Mouse (Mus musculus) retina, postnatal 1 day (tissue): Measurements from ENCODE around the gene Slc5a11.
A peak's percentile ranks its signal among the peaks of the same experiment; 100 is the strongest.

Source experiments
- DNase-seq: peaks from one replicate; pipeline ENCODE4 v3.0.0-alpha.2; 2012

Gene Slc5a11

DNA sequence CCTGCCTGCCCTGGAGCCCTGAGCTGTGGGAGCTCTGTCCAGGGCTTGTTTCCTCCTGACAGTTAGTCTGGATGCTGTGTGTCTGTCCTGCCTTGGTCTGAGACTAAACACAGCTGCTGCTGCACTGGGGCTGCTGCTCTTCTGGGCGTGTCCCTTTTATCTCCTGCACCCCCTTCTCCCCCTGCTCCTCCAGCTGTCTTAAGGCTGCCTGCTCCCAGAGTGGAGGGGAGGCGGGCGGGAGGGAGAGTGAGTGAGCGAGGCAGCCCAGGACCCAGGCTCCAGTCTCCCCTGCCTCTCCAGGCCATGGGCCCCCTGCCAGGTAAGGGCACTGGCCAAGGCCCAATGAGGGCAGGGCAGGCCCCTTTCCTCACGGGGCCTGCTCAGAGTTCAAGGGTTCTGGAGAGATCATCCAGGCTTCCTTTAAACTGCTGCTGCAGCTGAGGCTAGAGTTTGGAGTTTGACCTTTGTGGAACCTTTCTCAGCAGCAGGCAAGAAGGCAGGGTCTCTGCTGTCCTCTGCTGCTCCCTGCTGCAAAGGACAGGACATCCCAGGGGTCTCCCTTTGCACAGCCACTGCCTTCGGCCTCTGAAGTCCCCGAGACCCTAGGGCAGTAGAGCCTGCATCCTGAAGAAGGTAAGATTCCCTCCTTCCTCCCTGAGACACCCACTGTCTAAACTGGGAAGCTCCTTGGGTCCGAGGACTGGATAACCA lies at the start of gene Slc5a11:
Gene Slc5a11, plus strand, starts transcription at position 416 of the 711 bp plus-strand sequence.
- peak; percentile 47 for DNase-seq

DNA sequence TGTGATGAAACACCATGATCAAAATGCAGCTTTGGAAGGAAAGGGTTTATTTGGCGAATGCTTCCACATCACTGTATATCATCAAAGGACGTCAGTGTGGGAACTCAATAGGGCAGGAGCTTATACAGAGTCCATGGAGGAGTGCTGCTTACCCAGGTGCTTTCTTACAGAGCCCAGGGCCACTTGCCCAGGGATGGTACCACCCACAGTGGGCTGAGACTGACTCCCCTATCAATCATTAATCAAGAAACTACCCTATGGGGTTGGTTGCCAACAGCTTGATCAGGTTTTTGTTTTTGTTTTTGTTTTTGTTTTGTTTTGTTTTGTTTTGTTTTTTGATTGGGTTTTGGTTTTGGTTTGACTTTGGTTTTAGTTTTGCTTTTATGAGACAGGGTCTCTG lies 47.1 kb upstream of the Slc5a11 start:
- DNase-seq: no peak

DNA sequence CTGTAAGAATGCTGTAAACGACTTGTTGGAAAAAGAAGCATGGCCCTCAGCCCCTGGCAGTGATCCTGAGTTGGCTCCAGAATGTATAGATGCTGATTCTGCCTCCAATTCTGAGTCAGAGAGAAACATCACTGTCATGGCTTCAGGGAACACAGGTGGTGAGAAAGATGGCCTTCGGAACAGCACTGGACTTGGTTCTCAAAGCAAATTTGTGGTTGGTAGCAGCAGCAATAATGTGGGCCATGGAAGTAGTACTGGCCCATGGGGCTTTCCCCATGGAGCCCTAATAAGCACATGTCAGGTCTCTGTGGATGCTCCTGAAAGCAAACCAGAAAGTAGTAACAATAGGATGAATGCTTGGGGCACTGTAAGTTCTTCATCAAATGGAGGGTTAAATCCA lies 45.0 kb upstream of the Slc5a11 start:
- DNase-seq: no peak

DNA sequence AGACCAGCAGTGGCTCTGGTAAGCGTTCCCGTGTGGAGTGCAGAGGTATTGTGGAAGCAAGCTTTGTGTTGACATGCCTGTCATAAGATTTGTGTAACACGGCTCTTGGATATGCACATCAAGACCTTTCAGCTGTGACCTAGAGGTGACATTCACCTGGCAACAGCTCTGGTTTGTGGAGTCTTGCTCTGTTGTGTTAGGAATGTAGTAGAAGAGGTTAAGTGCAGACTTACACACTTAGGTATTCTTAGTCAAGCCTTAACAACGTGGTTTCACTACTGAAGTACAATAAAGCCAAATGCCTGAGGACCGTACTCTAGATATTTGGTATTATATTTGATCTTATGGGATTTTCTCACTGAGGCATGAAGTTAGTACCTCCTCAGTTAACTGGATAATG lies 42.5 kb upstream of the Slc5a11 start:
- DNase-seq: no peak

DNA sequence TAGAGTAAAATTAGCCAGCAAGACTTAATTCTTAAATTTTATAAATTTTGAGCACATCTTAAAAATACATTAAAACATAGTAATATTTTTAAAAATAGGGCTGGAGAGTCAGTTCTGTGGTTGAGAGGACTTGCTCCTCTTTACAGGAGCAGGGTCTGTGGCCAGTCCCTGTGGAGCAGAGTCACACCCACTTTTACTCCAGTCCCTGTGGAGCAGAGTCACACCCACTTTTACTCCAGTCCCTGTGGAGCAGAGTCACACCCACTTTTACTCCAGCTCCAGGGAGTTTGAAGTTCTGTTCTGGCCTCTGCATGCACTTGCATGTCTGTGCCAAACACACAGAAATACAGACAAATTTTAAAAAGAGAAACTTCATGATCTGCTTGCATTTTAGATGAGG lies 37.4 kb upstream of the Slc5a11 start:
- DNase-seq: no peak

DNA sequence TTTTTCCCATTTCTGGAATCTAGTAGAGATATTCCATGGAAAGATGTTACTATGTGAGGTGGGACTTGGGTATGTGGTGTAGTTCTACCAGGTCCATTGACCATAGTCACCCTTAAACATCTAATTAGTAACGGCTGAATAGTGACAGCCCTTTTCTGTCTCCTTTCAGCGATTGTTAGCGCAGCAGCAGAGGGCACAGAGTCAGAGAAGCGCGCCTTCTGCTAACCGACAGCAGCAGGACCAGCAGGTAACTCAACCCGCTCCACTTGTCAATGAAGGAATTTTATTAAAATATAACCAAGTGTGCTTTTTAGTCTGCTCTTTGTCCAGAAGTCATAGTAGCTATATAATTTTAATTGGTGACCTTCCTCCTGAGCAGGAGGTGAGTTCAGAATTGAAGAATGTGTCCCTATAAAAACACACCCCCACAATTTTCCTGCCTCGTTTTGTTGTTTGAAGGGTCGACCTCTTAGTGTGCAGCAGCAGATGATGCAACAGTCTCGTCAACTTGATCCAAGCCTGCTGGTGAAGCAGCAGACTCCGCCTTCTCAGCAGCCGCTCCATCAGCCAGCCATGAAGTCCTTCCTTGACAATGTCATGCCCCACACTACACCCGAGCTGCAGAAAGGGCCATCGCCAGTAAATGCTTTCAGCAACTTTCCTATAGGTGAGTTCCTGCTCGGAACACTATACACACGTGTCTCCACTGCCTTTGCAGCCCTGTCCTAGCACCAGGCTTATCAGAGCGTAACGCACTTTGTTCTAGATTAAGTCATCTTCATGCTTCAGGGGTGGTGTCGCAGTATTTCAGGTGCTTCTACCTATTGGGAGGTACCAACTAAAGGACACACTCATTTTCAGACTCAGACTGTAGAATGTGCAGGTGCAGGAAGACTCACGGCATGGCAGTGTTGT lies 32.5 kb upstream of the Slc5a11 start:
- DNase-seq: no peak

DNA sequence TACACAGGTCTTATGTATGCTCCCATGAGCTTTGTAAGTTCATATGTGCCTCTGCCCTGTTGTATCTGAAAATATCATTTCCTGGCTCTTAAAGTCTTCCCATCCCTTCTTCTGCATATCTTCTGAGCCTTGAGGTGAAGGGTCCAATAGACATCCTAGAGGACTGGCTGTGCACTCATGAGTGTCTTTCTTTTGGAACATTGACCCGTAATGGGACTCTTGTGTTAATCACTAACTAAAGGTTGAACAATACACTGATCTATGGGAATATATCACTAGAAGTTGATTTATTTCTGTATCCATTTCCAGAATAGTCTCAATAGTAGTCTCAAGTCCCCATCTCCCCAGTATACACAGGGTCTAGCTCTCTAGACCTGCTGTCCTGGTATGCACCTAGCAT lies 29.7 kb upstream of the Slc5a11 start:
- DNase-seq: no peak

DNA sequence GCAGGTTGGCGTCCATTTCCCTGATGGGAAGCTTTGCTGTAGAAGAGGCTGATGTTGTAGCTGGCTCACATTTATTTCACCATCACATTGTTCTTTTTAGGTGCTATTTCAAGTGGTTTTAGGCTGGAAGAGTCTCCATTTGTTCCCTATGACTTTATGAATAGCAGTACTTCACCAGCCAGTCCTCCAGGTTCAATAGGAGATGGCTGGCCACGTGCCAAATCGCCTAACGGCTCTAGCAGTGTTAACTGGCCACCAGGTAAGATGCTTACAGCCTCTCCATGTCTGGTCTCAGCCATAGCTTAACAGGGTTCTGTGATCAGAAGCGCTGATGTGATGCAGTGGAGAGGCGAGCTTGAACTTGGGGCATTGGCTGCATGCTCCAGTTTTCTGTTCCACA lies 28.1 kb upstream of the Slc5a11 start:
- DNase-seq: no peak

DNA sequence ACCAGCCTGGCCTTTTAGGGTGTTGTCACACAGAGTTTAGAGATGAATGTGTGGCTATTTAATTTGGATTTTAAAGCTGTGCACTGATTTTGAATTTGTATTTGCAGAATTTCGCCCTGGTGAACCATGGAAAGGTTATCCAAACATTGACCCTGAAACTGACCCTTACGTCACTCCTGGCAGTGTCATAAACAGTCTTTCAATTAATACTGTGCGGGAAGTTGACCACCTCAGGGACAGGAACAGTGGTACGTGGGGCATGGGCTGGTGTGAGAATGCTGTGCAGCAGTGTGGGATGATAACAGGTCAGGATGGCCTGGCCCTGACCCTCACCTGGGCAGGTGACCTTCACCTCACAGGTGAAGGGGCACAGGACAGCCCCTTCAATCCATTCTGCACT lies 27.3 kb upstream of the Slc5a11 start:
- no peak for DNase-seq

DNA sequence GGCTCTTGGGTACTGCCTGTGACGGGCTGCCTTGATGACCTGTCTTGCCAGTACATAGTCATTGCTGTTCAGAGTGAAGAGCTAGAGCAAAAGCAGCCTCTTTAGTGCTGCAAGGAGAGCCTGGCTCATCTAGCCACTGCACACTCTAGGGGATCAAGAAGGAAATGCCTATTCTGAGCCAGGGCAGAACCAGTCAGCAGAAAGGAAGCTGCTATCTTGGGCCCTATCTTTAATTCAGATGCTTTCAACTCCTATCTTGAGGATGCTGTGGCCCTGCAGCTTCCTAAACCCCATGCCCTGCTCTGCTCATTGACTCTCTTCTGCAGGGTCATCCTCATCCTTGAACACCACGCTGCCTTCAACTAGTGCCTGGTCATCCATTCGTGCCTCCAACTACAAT lies 26.1 kb upstream of the Slc5a11 start:
- DNase-seq: no peak

DNA sequence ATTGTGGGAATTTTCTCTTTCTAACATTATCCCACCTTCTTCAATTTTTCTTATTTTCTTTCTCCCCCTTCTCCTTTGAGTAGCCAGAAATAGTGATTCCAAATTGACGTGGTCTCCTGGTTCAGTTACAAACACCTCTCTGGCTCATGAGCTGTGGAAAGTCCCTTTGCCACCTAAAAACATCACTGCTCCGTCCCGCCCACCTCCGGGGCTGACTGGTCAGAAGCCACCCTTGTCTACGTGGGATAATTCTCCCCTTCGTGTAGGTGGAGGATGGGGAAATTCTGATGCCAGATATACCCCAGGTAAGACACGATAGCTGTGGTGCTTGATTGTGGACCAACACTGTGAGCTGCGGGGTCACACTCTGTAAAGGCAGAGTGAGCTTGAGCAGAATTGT lies 24.8 kb upstream of the Slc5a11 start:
- no peak for DNase-seq

DNA sequence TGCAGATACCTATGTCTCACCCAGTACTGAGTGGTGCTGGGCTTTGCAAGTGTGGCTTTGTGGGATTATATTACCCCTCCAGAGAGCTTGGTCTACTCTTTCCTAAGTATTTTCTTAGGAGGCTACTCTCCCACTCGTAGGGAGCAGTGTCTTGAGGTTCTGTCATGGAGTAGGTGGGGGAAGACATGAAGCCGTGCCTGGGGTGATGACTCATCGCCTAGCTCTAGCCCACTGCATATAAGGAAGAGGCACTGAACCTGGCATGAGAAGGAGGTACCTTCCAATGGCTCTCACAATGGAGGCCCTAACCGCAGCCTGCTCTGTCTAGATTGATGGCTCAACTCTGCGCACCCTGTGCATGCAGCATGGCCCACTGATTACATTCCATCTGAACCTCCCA lies 22.8 kb upstream of the Slc5a11 start:
- no peak for DNase-seq

DNA sequence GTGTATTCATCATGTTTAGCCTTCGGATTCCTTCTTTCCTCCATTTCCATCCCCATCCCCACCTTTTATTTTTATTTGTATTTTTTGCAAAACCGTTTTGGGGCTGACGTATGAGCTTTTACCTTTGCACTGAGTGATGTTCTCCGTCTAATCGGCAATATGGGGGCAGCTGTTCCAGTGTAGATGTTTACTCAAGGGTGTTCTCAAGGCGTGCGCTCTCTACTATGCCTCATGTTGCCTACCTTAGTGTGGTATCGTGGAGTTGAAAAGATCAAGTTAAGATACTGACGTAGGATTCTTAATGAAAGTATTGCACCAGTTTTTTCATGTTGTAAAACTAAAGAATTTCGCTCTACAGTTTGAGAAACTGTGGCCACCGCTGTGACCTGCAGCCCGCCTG lies 21.4 kb upstream of the Slc5a11 start:
- DNase-seq: no peak

DNA sequence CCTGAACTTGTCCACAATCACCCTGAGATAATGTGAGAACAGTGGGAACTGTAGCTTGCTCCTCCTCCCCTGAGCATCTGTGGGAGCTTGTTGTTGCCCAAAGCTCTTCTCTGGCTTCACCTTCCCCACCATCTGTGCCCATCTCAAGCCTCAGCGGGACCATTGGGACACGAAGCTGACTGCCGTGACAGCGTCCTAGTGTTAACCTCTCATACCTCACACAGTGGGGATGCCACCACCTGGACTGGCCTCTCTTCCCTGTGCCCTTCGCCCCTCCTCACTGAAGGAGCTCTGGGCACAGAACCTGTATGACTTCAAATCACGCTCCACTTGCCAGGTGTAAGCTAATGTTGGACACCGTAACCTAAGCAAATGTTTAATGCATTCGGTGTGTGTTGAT lies 19.9 kb upstream of the Slc5a11 start:
- no peak for DNase-seq

DNA sequence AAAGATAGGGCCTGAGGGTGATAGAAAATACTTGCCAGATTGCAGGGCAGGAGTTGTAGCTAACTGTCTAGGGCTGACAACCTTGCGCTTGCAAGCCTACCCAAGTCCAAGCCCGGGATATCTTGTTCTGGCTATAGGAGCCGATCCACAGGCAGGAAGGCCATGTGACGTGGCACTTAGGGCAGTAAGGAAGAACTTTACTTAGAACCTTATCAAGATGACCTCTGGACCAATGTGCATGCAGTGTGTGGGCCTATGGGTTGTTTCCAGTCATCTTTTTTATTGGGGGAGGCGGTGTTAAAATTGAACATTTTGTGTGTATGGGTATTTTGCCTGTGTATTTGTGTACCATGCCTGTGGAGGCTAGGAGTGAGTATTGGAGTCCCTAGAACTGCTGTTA lies 18.1 kb upstream of the Slc5a11 start:
- DNase-seq: no peak

DNA sequence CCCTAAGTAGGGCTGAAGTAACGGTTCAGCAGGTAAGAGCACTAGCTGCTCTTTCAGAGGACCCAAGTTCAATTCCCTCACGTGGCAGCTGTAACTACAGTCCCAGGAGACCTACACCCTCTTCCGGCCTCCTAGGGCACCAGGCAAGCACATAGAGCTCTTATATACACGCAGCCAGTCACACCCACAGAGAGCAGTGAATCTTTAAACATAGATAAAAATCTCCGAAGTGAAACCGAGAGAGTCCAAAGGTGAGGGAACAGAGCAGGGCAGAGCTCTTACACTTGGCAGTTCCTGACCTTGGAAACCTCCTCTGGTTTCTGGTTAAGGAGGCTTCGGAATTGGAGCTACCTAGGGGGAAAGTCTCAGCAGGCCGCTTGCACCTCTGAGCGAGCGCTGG lies 15.9 kb upstream of the Slc5a11 start:
- no peak for DNase-seq

DNA sequence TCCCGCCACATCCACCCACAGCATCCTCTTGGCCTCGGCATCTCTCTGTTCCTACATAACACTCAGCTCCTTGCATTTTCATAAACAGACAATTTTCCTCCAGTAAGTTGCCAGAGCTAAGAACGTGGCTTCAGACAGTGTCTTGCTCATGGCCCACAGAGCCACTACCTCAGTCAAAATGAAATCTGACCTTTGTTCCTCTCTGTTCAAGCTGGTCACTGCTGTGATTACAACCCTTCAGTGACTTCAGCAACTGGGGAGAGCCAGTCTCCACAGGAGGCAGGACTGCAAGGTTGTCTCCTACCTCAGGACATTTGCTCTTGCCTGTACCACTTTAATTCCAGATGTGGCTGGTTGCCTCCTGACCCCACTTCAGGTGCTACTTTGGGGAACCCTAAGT lies 15.4 kb upstream of the Slc5a11 start:
- DNase-seq: no peak

DNA sequence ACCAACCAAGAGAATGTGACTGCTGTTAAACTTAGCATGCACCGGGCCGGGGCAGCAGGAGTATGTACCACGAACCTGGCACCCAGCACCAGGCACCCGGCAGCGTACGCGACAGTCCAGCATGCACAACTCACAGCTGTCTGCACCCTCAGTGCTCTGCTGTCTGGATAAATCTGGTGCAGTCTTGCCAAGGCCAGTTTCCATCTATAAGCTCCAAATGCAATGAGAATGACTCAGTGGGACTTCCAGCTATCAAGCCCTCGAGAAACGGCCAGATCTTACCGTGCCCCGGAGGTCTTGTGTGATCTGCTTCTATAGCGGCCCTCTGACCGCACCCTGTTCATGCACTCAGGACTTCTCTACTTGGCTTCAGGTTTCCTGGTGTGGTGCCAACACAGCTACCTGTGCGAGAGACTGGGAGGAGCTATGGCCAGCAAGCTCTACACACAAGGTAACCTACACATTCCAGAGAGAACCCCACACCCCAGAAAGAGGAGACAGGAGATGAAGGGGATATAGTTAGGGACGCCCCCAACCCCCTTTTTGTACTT lies 14.8 kb upstream of the Slc5a11 start:
- DNase-seq: no peak

DNA sequence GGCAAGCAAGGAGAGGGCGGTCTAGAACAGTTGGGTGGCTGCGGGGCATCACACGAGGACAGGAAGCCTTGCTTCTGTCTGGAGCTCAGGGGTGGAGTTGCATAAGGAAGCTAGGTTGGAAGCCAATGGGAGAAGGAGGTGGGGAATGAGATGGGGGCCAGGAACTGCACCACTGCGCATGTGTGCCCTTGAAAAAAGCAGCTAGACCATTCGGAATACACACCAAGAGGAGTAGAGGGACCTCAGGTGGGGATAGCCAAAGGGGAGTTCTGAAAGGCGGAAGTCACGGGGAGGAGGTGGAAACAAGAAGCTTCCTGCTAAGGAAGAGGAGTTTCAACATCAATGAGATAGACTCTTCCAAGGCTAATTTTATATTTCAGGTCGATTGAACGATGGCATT lies 13.9 kb upstream of the Slc5a11 start:
- DNase-seq: no peak

DNA sequence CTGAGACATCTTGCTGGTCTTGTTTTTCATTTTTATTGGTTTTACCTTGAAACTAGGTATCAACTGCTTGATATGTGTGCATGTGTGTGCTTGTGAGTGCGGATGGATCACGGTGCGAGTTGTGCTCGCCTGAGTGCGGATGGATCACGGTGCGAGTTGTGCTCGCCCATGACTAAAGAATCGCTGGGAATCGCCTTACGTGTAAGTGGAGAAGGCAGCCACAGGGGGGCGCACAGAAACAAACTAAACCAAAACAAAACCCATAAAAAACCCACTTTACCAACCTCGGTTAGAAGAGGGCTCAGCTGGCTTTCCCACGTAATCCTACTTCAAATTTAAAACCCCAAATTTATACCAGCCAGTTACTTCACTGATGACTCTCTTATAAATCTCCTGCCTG lies 9.3 kb upstream of the Slc5a11 start:
- DNase-seq: peak; percentile 55

DNA sequence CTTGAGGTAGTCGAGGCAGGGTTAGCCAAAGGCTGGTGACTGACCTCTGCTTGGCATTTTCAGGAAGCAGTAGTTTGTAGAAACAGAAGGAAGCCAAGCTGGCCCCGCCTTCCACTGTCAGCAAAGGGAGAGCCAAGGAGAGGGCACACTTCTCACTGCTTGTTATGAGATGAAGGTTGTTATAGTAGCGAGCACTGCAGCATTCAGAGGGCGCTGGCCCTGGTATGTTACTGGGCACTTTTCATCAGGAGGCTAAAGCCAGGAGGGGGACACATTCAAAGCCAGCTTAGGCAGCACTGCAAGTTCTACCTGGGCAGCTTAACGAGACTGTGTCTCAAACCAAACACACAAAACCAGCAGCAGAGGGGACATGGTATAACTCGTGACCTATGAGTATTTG lies 7.0 kb upstream of the Slc5a11 start:
- no peak for DNase-seq

DNA sequence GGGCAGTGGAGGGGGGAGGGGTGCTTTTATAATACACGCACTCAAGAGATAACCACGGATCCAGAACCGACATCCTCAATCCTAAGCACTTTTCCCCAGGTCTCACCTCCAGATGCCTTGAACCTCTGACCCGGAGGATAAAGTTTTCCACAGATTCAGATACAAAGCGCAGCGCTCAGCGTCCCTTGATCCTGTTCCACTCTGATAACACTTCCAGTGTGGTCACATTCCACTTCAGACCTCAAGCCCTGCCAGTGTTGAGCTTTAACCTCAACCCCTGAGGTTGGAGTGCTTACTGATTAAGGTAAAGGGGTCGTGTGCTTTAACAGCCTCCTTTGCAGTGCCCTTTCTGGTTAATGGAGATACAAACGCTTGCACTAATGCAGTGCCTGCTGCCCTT lies 4.7 kb upstream of the Slc5a11 start:
- DNase-seq: no peak

DNA sequence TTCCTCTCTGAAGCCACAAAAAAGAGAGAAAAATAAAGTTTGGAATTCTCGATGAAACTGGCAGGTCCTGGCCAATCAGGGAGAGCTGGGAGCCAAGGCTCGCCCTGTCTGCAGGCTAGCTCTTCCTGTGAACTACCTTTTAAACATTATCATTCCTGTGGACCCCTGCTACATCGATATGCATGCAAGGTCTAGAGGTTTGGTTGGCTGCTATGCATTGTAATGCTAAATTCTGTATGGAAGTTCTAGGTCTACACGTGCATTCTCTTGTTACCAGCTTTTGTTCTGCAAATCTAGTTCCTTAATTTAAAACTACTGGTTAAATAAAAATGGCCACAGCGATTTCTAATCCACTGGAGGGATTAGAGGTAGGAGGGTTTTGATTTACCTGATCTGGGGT lies 3.1 kb upstream of the Slc5a11 start:
- no peak for DNase-seq

DNA sequence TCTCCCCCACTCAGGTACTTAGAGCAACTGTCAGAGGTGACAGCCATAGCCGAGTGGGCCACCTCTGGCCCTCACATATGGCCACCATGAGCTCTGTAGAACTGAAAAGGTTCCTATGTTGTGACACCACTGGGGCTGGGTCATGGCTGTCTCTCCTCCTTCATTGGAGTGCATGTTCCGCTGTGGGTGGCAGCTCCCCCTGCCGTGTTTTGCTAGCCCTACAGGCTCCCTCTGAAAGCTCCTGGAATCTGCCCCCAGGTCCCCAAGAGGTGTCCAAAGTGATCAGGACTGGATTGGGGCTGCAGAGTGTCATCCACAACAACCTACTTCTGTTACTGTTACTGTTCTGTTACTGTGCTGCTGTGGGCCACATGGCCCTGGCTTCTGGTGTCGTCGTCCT lies 2.3 kb upstream of the Slc5a11 start:
- DNase-seq: no peak
